Mouse (Mus musculus): ENCODE results near the gene Wbp1.

Wbp1 gene

GRCm38 (mm10) chr6:83078324-83078858 lies 43.0 kb downstream of the Wbp1 start:
- peak; percentile 98 to 99 for DNase-seq

- DNase-seq = no peak
Measured at GRCm38 (mm10) chr6:83077630-83078323, 43.6 kb downstream of the Wbp1 start, which contains the start of gene Pcgf1. Gene Pcgf1, plus strand, starts transcription at chr6:83077869.

GRCm38 (mm10) chr6:83074979-83075378 lies 46.4 kb downstream of the Wbp1 start:
- DNase-seq = no peak

- DNase-seq = no peak
Measured at GRCm38 (mm10) chr6:83071220-83071619, 50.1 kb downstream of the Wbp1 start.

GRCm38 (mm10) chr6:83070311-83071219 lies 50.8 kb downstream of the Wbp1 start:
- DNase-seq = peak in 1 of 2 experiments; percentile 60

- no peak for DNase-seq
Measured at GRCm38 (mm10) chr6:83070247-83070310, 51.3 kb downstream of the Wbp1 start, which contains the start of gene Tlx2. Gene Tlx2, minus strand, starts transcription at chr6:83070293.

GRCm38 (mm10) chr6:83069488-83070246 lies 51.7 kb downstream of the Wbp1 start:
- peak in 1 of 2 experiments; percentile 24 for DNase-seq
